In the genomic region with DNA sequence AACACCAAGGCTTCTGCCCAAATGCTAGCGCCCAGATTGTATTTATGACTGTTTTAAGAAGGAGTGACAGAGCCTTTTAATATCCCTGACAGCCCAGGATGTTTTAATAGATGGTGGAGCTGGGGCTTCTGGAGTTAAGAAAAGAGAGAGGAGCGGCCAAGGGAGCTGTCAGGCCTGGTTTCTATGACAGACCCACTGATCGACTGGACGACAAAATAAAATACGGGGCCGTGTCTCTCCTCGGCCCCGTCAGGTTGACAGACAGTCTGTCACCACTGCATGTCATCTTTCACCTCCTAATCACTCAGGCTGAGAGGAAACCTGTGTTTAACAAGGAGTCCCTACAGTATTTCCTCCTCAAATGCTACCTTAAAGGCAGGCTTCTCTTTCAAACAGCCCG, we compare ENCODE assay signal across 19 mouse cellular contexts. TPM values are rescaled to one million over a fixed set of nuclear protein-coding genes. Genes with fewer than 3 reads are reported as not detected.
A peak's percentile ranks its signal among the peaks of the same experiment; 100 is the strongest.
DNase-seq lines count a peak whose midpoint lies in the region; ATAC-seq lines count a peak whose summit lies in the region.
"Had no signal": no experiment of that assay in that cellular context is flagged by ENCODE, and none has a peak within 500 bp of the region (broad histone marks: within the 10 kb centered on the region; RNA-seq: fewer than 3 reads in every experiment).

No protein-coding gene starts in this region.

- 36% methylated on average over 9 of the region's 9 CpGs for WGBS in neural tube, embryonic 11.5 days
- WGBS in hindbrain, embryonic 14.5 days: 27% methylated on average over 9 of the region's 9 CpGs

- no peak overlapping the region for H3K4me2 ChIP-seq in neural tube, embryonic 11.5 days (ENCODE audit: low read depth)
- no peak overlapping the region for H3K4me2 ChIP-seq in hindbrain, embryonic 14.5 days (replicated peaks)
- H3K4me2 ChIP-seq: embryonic facial prominence, embryonic 15.5 days; heart, embryonic 12.5 days; liver, embryonic 12.5 days had no signal

- H3K27me3 ChIP-seq in neural tube, embryonic 11.5 days (ENCODE audit: control insufficient read depth, insufficient read depth, low read length): no peaks in the 10 kb centered on the region
- H3K27me3 ChIP-seq in hindbrain, embryonic 14.5 days (ENCODE audit: control insufficient read depth, insufficient read depth, low read length): no peaks in the 10 kb centered on the region
- H3K27me3 ChIP-seq: embryonic facial prominence, embryonic 15.5 days had no signal

- H3K36me3 ChIP-seq in neural tube, embryonic 11.5 days (ENCODE audit: control insufficient read depth, insufficient read depth, low read length): no peaks in the 10 kb centered on the region
- H3K36me3 ChIP-seq in hindbrain, embryonic 14.5 days (replicated peaks; ENCODE audit: control insufficient read depth, insufficient read depth): no peaks in the 10 kb centered on the region
- H3K36me3 ChIP-seq: embryonic facial prominence, embryonic 15.5 days had no signal

- H3K9ac ChIP-seq in neural tube, embryonic 11.5 days (ENCODE audit: low read length): 0 out of 2 replicates have a peak overlapping the region, but pooled peaks have one; percentile 1
- H3K9ac ChIP-seq in hindbrain, embryonic 14.5 days: no peak overlapping the region
- H3K9ac ChIP-seq: embryonic facial prominence, embryonic 15.5 days; heart, embryonic 12.5 days; liver, embryonic 12.5 days had no signal

- H3K4me3 ChIP-seq in neural tube, embryonic 11.5 days (ENCODE audit: low read depth, low read length): no peak overlapping the region
- H3K4me3 ChIP-seq in hindbrain, embryonic 14.5 days (replicated peaks; ENCODE audit: low read length): no peak overlapping the region
- H3K4me3 ChIP-seq: embryonic facial prominence, embryonic 15.5 days; heart, embryonic 12.5 days; liver, embryonic 12.5 days; megakaryocyte, embryonic 14.5 days had no signal

- H3K27ac ChIP-seq in neural tube, embryonic 11.5 days (ENCODE audit: low read depth, low read length): peak overlapping the region; percentile 95
- peak overlapping the region; percentile 83 for H3K27ac ChIP-seq in hindbrain, embryonic 14.5 days
- H3K27ac ChIP-seq: embryonic facial prominence, embryonic 15.5 days; liver, embryonic 12.5 days had no signal

- H3K4me1 ChIP-seq in neural tube, embryonic 11.5 days (ENCODE audit: control insufficient read depth, insufficient read depth, low read length): peaks cover 69% of the 10 kb centered on the region
- peaks cover 61% of the 10 kb centered on the region for H3K4me1 ChIP-seq in hindbrain, embryonic 14.5 days (replicated peaks; ENCODE audit: control insufficient read depth, insufficient read depth, low read length)

- no peak for ATAC-seq in neural tube, embryonic 11.5 days (ENCODE audit: insufficient read depth, low FRiP score, low TSS enrichment)
- ATAC-seq in hindbrain, embryonic 14.5 days (ENCODE audit: low FRiP score): no peak
- ATAC-seq: liver, embryonic 12.5 days had no signal

- peak; percentile 39 for DNase-seq in embryo, embryonic 10 days (ENCODE audit: low spot score)
- no peak for DNase-seq in embryo, embryonic 11 days
- DNase-seq in neural tube, embryonic 11.5 days (ENCODE audit: low spot score): no peak
- no peak for DNase-seq in neural tube, embryonic 10.5 days (ENCODE audit: extremely low spot score, low spot score)
- DNase-seq in hindbrain, embryonic 14.5 days (ENCODE audit: low spot score): no peak
- no peak for DNase-seq in cerebellum, postnatal 36 days
- DNase-seq in cerebellum, adult 18-20 months: no peak
- no peak for DNase-seq in thymus, postnatal 36 days
- DNase-seq: adrenal gland, adult 2 months; cerebellum, adult 9-11 months; kidney, adult 8-10 months; kidney, postnatal 36 days; lung, adult 2 months; right cerebral cortex, adult 18-20 months; thymus, postnatal 25 days had no signal

- no peaks in the 10 kb centered on the region for H3K9me3 ChIP-seq in neural tube, embryonic 11.5 days (ENCODE audit: control insufficient read depth, low read length)
- H3K9me3 ChIP-seq in hindbrain, embryonic 14.5 days (ENCODE audit: control insufficient read depth, low read length): no peaks in the 10 kb centered on the region
- H3K9me3 ChIP-seq: embryonic facial prominence, embryonic 15.5 days; heart, embryonic 12.5 days; liver, embryonic 12.5 days; megakaryocyte, embryonic 14.5 days had no signal

RNA-seq across cellular contexts. Expression of a gene that starts 15.0 kb away (rescaled TPM):
- 92.7 and 93.1 TPM in 2 replicates for polyA plus RNA-seq in neural tube, embryonic 11.5 days (2014; fragmentation: Nextera tagmentation; extraction: Ambion mirVana)
- polyA plus RNA-seq in hindbrain, embryonic 14.5 days (2014; fragmentation: Nextera tagmentation; extraction: Ambion mirVana): 74.0 and 77.8 TPM in 2 replicates

RNA-seq across cellular contexts. Expression of a gene that starts 26.6 kb away (rescaled TPM):
- 0.57 and 0.78 TPM in 2 replicates for polyA plus RNA-seq in neural tube, embryonic 11.5 days (2014; fragmentation: Nextera tagmentation; extraction: Ambion mirVana)
- 0.16 TPM in 2 replicates for polyA plus RNA-seq in hindbrain, embryonic 14.5 days (2014; fragmentation: Nextera tagmentation; extraction: Ambion mirVana)
- polyA plus RNA-seq: adrenal gland, adult 2 months had no signal

RNA-seq across cellular contexts. Expression of a gene that starts 42.5 kb away (rescaled TPM):
- polyA plus RNA-seq in neural tube, embryonic 11.5 days (2014; fragmentation: Nextera tagmentation; extraction: Ambion mirVana): 24.0 and 26.2 TPM in 2 replicates
- polyA plus RNA-seq in hindbrain, embryonic 14.5 days (2014; fragmentation: Nextera tagmentation; extraction: Ambion mirVana): 27.5 and 28.9 TPM in 2 replicates

RNA-seq across cellular contexts. Expression of a gene that starts 51.7 kb away (rescaled TPM):
- polyA plus RNA-seq in neural tube, embryonic 11.5 days (2014; fragmentation: Nextera tagmentation; extraction: Ambion mirVana): 44.8 and 46.5 TPM in 2 replicates
- 23.1 and 29.7 TPM in 2 replicates for polyA plus RNA-seq in hindbrain, embryonic 14.5 days (2014; fragmentation: Nextera tagmentation; extraction: Ambion mirVana)
